Mouse (Mus musculus): Measurements from ENCODE around the gene Klk4.

DNA sequence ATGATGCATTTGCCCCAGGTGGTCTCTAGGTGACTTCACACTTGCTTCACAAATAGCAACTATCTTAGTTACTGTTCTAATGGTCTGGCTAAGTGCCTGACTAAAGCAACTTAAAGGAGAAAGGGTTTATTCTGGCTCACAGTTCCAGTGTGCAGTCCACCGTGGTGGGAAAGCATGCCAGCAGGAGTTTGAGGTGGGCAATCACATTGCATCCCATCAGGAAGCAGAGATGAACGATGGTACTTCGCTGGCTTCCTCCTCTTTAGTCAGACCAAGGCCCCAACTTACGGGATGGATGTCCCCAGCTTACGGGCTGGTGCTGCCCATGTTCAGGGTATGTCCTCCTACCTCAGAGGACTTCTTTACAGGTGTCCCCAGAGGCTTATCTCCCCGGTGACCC lies 29.3 kb upstream of the Klk4 start:
- TF ChIP-seq CTCF (IDR thresholded peaks at IDR 0.05), result no peak
- TF ChIP-seq EP300 (IDR thresholded peaks at IDR 0.05), result no peak

Measured in lung, postnatal 0 days (tissue).